Mouse (Mus musculus) liver, embryonic 13.5 days (tissue): Measurements from ENCODE around the gene Dhx40. TPM values are rescaled to one million over a fixed set of nuclear protein-coding genes. Genes with fewer than 3 reads are reported as not detected.
"Not testable (repeated sequence)": the region's sequence is repeated elsewhere in the genome, so short reads cannot be mapped to it uniquely, and the experiment has no call there.

Experiments
- ATAC-seq: fragments of 200-750 bp; cut with Nextera tagmentation; 2 replicates; pipeline ENCODE4 v1.8.0; 2017; ENCODE audit warnings: low read depth, mild to moderate bottlenecking, moderate number of reproducible peaks, moderate library complexity
- DNase-seq: peaks from one replicate; pipeline ENCODE4 v3.0.0; 2022
- H3K27ac ChIP-seq: fragments of 300-500 bp; sonication (generic); 2 replicates; pipeline ENCODE4 v1.5.1; 2015; ENCODE audit warnings: moderate library complexity, mild to moderate bottlenecking, inconsistent platforms
- H3K27me3 ChIP-seq: fragments of 300-500 bp; sonication (generic); 2 replicates; pipeline ENCODE4 v1.6.1; 2015; ENCODE audit warnings: mild to moderate bottlenecking, inconsistent platforms
- H3K36me3 ChIP-seq: fragments of 300-500 bp; sonication (generic); 2 replicates; pipeline ENCODE4 v1.6.1; 2015; ENCODE audit warnings: mild to moderate bottlenecking, inconsistent platforms
- H3K4me1 ChIP-seq: fragments of 300-500 bp; sonication (generic); replicated peaks from 2 replicates; pipeline ENCODE4 v1.6.1; 2015; ENCODE audit warnings: inconsistent platforms
- H3K4me2 ChIP-seq: fragments of 300-500 bp; sonication (generic); 2 replicates; pipeline ENCODE4 v1.6.1; 2015; ENCODE audit warnings: inconsistent platforms, mild to moderate bottlenecking, moderate library complexity
- H3K4me3 ChIP-seq: fragments of 300-500 bp; sonication (generic); replicated peaks from 2 replicates; pipeline ENCODE4 v1.5.1; 2015; ENCODE audit warnings: mild to moderate bottlenecking, inconsistent platforms
- H3K9ac ChIP-seq: fragments of 300-500 bp; sonication (generic); 2 replicates; pipeline ENCODE4 v1.6.1; 2015; ENCODE audit warnings: mild to moderate bottlenecking, inconsistent platforms
- H3K9me3 ChIP-seq: fragments of 300-500 bp; sonication (generic); replicated peaks from 2 replicates; pipeline ENCODE4 v1.6.1; 2016; ENCODE audit warnings: inconsistent platforms
- WGBS: fragments of 180-500 bp; shearing (Covaris S2); methylation state at CpG from one replicate; pipeline ENCODE4 v1.1.7; 2015; ENCODE audit not compliant: insufficient replicate concordance; 5-methylcytosine and 5-hydroxymethylcytosine counted together
- polyA plus RNA-seq: library from polyadenylated mRNA; unstranded; fragments of >200 nt; fragmentation: Nextera tagmentation; extraction: Ambion mirVana; gene quantifications from 2 replicates; pipeline ENCODE4 v1.2.1, GENCODE M21; 2015

The Dhx40 gene
- polyA plus RNA-seq, 1 experiment from 2014 or later: 8.5 TPM

- 88% methylated on average over 11 of the region's 11 CpGs for WGBS
- H3K4me1 ChIP-seq: peaks cover 38% of the 10 kb centered on the region
- H3K9ac ChIP-seq, ATAC-seq, H3K9me3 ChIP-seq, H3K4me2 ChIP-seq, H3K4me3 ChIP-seq, H3K27ac ChIP-seq, DNase-seq, H3K36me3 ChIP-seq, H3K27me3 ChIP-seq: not testable (repeated sequence)
Measured at GRCm38 (mm10) chr11:86763127-86763526, 44.4 kb downstream of the Dhx40 start.

- no peaks in the 10 kb centered on the region for H3K36me3 ChIP-seq
- H3K27me3 ChIP-seq: no peaks in the 10 kb centered on the region
- H3K9me3 ChIP-seq: no peaks in the 10 kb centered on the region
- DNase-seq: no peak
- peak overlapping the region; percentile 99 for H3K27ac ChIP-seq
- H3K4me3 ChIP-seq: no peak overlapping the region
- ATAC-seq: no peak
- H3K4me2 ChIP-seq: no peak overlapping the region
- H3K4me1 ChIP-seq: peaks cover 40% of the 10 kb centered on the region
- H3K9ac ChIP-seq: no peak overlapping the region
Measured at GRCm38 (mm10) chr11:86760357-86760756, 47.2 kb downstream of the Dhx40 start.

- Histone ChIP-seq H3K4me2 (peak overlapping the region; percentile 78; the same call in 1 of the 2 replicates), H3K36me3 (no peaks in the 10 kb centered on the region), H3K4me1 (peaks cover 45% of the 10 kb centered on the region), H3K9me3 (no peaks in the 10 kb centered on the region), H3K27ac (peak overlapping the region; percentile 99), H3K27me3 (no peaks in the 10 kb centered on the region), H3K9ac (0 out of 2 replicates have a peak overlapping the region, but pooled peaks have one; percentile 100), H3K4me3 (no peak overlapping the region)
- WGBS: 70% methylated on average over 2 of the region's 2 CpGs
- ATAC-seq (no peak), DNase-seq (no peak)
Measured at GRCm38 (mm10) chr11:86759886-86760285, 47.7 kb downstream of the Dhx40 start.

- Histone ChIP-seq H3K4me3 (peak overlapping the region; percentile 98; the same call in 1 of the 2 replicates), H3K4me2 (peak overlapping the region; percentile 78), H3K36me3 (peaks cover 3% of the 10 kb centered on the region; the same call in 1 of the 2 replicates), H3K9me3 (no peaks in the 10 kb centered on the region), H3K27ac (peak overlapping the region; percentile 99), H3K4me1 (peaks cover 51% of the 10 kb centered on the region), H3K27me3 (no peaks in the 10 kb centered on the region), H3K9ac (peak overlapping the region; percentile 100)
- ATAC-seq (no peak), DNase-seq (no peak)
- WGBS: 47% methylated on average over 1 of the region's 1 CpGs
Measured at GRCm38 (mm10) chr11:86759226-86759625, 48.3 kb downstream of the Dhx40 start.

GRCm38 (mm10) chr11:86758559-86758958, 49.0 kb downstream of the Dhx40 start:
- Histone ChIP-seq H3K27me3 (no peaks in the 10 kb centered on the region), H3K36me3 (peaks cover 9% of the 10 kb centered on the region), H3K4me2 (peak overlapping the region; percentile 78), H3K9me3 (no peaks in the 10 kb centered on the region), H3K4me3 (peak overlapping the region; percentile 98), H3K27ac (peak overlapping the region; percentile 99), H3K4me1 (peaks cover 56% of the 10 kb centered on the region), H3K9ac (peak overlapping the region; percentile 100)
- 0 out of 2 replicates have a peak, but pooled peaks have one; percentile 11 for ATAC-seq
- DNase-seq: peak; percentile 50
- WGBS: 4% methylated on average over 6 of the region's 6 CpGs

- Histone ChIP-seq H3K36me3 (peaks cover 16% of the 10 kb centered on the region), H3K9ac (peak within 1 kb of the TSS; percentile 100), H3K4me1 (peaks cover 61% of the 10 kb centered on the region), H3K9me3 (no peaks in the 10 kb centered on the region), H3K27ac (peak within 1 kb of the TSS; percentile 99), H3K4me2 (peak within 1 kb of the TSS; percentile 78), H3K4me3 (peak within 1 kb of the TSS; percentile 98), H3K27me3 (no peaks in the 10 kb centered on the region)
- DNase-seq (peak; percentile 93), ATAC-seq (peak; percentile 87)
- under 1% methylated on average over 73 of the region's 73 CpGs for WGBS
Measured at GRCm38 (mm10) chr11:86757480-86758371, 49.8 kb downstream of the Dhx40 start, which contains the start of gene Cltc. Gene Cltc, minus strand, starts transcription at chr11:86757565.

GRCm38 (mm10) chr11:86757142-86757479, 50.4 kb downstream of the Dhx40 start:
- DNase-seq: no peak
- ATAC-seq: peak; percentile 38; the same call in 1 of the 2 replicates
- Histone ChIP-seq H3K27ac (peak overlapping the region; percentile 99), H3K4me1 (peaks cover 67% of the 10 kb centered on the region), H3K36me3 (peaks cover 16% of the 10 kb centered on the region), H3K9ac (peak overlapping the region; percentile 100), H3K4me2 (peak overlapping the region; percentile 78), H3K4me3 (peak overlapping the region; percentile 98), H3K27me3 (no peaks in the 10 kb centered on the region), H3K9me3 (no peaks in the 10 kb centered on the region)
- 0% methylated on average over 16 of the region's 18 CpGs for WGBS

GRCm38 (mm10) chr11:86756156-86757141, 51.1 kb downstream of the Dhx40 start:
- WGBS: 2% methylated on average over 31 of the region's 31 CpGs
- peaks cover 71% of the 10 kb centered on the region for H3K4me1 ChIP-seq

GRCm38 (mm10) chr11:86752404-86752803, 55.1 kb downstream of the Dhx40 start:
- Histone ChIP-seq H3K9ac (0 out of 2 replicates have a peak overlapping the region, but pooled peaks have one; percentile 5), H3K4me2 (peak overlapping the region; percentile 23), H3K9me3 (no peaks in the 10 kb centered on the region), H3K27ac (peak overlapping the region; percentile 60), H3K36me3 (peaks cover 23% of the 10 kb centered on the region), H3K4me3 (peak overlapping the region; percentile 7; the same call in 1 of the 2 replicates), H3K27me3 (no peaks in the 10 kb centered on the region), H3K4me1 (peaks cover 76% of the 10 kb centered on the region)
- 0 out of 2 replicates have a peak, but pooled peaks have one; percentile 24 for ATAC-seq
- DNase-seq: no peak

More at GRCm38 (mm10) chr11:86756156-86757141, 51.1 kb downstream of the Dhx40 start:
- no peak for DNase-seq
- peak overlapping the region; percentile 98 for H3K4me3 ChIP-seq
- peak overlapping the region; percentile 100 for H3K9ac ChIP-seq
- H3K4me2 ChIP-seq: peak overlapping the region; percentile 78
- H3K9me3 ChIP-seq: no peaks in the 10 kb centered on the region
- H3K27me3 ChIP-seq: no peaks in the 10 kb centered on the region
- peak overlapping the region; percentile 99 for H3K27ac ChIP-seq
- H3K36me3 ChIP-seq: peaks cover 16% of the 10 kb centered on the region
- peak; percentile 10 for ATAC-seq

- Histone ChIP-seq H3K27ac (peak overlapping the region; percentile 65), H3K9me3 (no peaks in the 10 kb centered on the region), H3K4me3 (peak overlapping the region; percentile 22; the same call in 1 of the 2 replicates), H3K9ac (peak overlapping the region; percentile 11; the same call in 1 of the 2 replicates), H3K4me2 (peak overlapping the region; percentile 18), H3K27me3 (no peaks in the 10 kb centered on the region), H3K36me3 (peaks cover 23% of the 10 kb centered on the region), H3K4me1 (peaks cover 90% of the 10 kb centered on the region)
- ATAC-seq (peak; percentile 58; the same call in 1 of the 2 replicates), DNase-seq (no peak)
- 81% methylated on average over 1 of the region's 1 CpGs for WGBS
Measured at GRCm38 (mm10) chr11:86751010-86751409, 56.5 kb downstream of the Dhx40 start.
